ENCODE assay signal across 8 mouse cellular contexts in the genomic region with DNA sequence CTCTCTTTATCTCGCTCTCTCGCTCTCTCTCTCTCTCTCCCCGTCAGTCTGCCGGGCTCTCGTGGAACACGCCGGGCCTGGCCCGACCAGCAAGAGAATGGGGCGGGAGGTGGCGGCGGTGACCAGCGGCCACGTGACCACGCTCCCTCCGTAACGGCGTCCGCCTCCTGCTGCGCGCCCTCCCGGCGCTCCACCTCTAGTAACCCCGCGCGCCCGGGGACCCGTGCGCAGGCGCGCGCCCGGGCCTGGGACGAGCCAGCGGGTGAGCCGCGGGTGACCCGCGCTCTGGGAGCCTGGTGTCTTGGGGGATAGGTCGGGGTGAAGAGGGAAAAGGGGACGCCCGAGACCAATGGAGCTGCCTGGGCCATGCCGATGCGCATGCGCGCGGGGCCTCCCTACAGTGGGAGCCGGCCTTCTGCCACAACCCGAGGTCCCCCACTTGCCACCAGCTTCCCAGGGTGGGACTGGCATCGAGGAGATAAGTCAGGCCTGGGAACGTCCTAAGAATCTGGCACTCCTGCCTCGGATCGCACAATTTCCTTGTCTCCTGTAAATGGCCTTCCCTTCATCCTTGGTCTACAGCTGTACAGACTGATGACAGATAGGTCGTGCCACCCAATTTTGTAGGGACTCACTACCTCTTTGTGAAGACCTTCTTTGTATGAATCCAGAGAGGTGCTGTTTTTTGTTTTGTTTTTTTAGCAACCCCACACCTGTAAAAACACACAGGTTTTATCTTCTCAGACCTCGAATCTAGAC. TPM values are rescaled to one million over a fixed set of nuclear protein-coding genes. Genes with fewer than 3 reads are reported as not detected.
DNase-seq lines count a peak whose midpoint lies in the region; ATAC-seq and TF ChIP-seq lines count a peak whose summit lies in the region.

A gene (minus strand): TSS at position 158 of the 759 bp plus-strand sequence.

- H3K4me2 ChIP-seq in hindbrain, embryonic 13.5 days = peak within 1 kb of the TSS; percentile 69

- ATAC-seq in Patski = peak; percentile 96
- ATAC-seq in hindbrain, embryonic 13.5 days (ENCODE audit: low FRiP score) = peak; percentile 96

- H3K36me3 ChIP-seq in hindbrain, embryonic 13.5 days = no peaks in the 10 kb centered on the region

- POLR2A ChIA-PET in Patski (lab: Charles Lee) = no interaction called here

- peak within 1 kb of the TSS; percentile 94 for H3K9ac ChIP-seq in hindbrain, embryonic 13.5 days

- H3K27ac ChIP-seq in hindbrain, embryonic 13.5 days = peak within 1 kb of the TSS; percentile 99

- in situ Hi-C loops in Patski (cut with MboI; ENCODE audit: low pct_unique_long_range_greater_than_20kb) = no loop called here

- 2% methylated on average over 54 of the region's 54 CpGs for WGBS in hindbrain, embryonic 13.5 days

- peak within 1 kb of the TSS; percentile 78 for H3K4me3 ChIP-seq in hindbrain, embryonic 13.5 days

- CTCF ChIA-PET in Patski (lab: Charles Lee) = interaction anchor here (1.4 to 1.6 kb wide), 2 partner anchors 11 to 17 kb away, joined by 3 to 6 read pairs; no protein-coding TSS in a partner anchor

- H3K9me3 ChIP-seq in hindbrain, embryonic 13.5 days = no peaks in the 10 kb centered on the region

- H3K27me3 ChIP-seq in Patski = peaks cover 9% of the 10 kb centered on the region
- H3K27me3 ChIP-seq in hindbrain, embryonic 13.5 days = no peaks in the 10 kb centered on the region

- H3K4me1 ChIP-seq in hindbrain, embryonic 13.5 days (replicated peaks) = peaks cover 8% of the 10 kb centered on the region

- no peak for TF ChIP-seq CTCF in Patski (IDR thresholded peaks at IDR 0.05)

- peak; percentile 37 for DNase-seq in Patski (ENCODE audit: low read depth, low spot score)
- peak; percentile 97 to 98 for DNase-seq in cerebellum, postnatal 14 days
- peak; percentile 86 to 88 for DNase-seq in frontal cortex, postnatal 14 days (ENCODE audit: low spot score in 2 of 2)
- DNase-seq in layer of hippocampus, postnatal 25 days (ENCODE audit: extremely low spot score in 1 of 2, low spot score in 1 of 2) = peak; percentile 81 to 96
- DNase-seq in lung, postnatal 25 days (ENCODE audit: low spot score) = peak; percentile 93
- peak; percentile 85 for DNase-seq in retina, embryonic 14.5 days (ENCODE audit: low spot score)
- peak; percentile 85 for DNase-seq in thymus, postnatal 4 days

RNA-seq across cellular contexts. Expression of the gene that starts here (rescaled TPM):
- 23.7 TPM for polyA plus RNA-seq in Patski (2021)
- 8.3 and 8.9 TPM in 2 replicates for polyA plus RNA-seq in hindbrain, embryonic 13.5 days (2015; fragmentation: Nextera tagmentation; extraction: Ambion mirVana)
- 10 to 100 TPM; 23.5 to 25.8 TPM for total RNA-seq in layer of hippocampus, postnatal 25 days (2021)

Comparison
In these comparisons a context has a peak if more than half of its experiments do, and no peak if none do; other contexts are left out.
1. Peak in every context shown above with its lines: DNase-seq, ATAC-seq, H3K4me3 ChIP-seq and H3K27ac ChIP-seq.
2. DNase-seq: peak in every context shown above with its lines; median percentile 98 in cerebellum, postnatal 14 days; 93 in lung, postnatal 25 days; 88 in layer of hippocampus, postnatal 25 days; 87 in frontal cortex, postnatal 14 days; 85 in retina, embryonic 14.5 days; 85 in thymus, postnatal 4 days; 37 in Patski.